Mouse (Mus musculus) spleen, embryonic (tissue): ENCODE results near the gene Marf1.

Experiments used
- CTCF ChIA-PET: fragments of 350-600 bp; sonication (Branson Sonifier 250); formaldehyde crosslinking; loops from one replicate; lab custom pipeline; 2022; lab: Charles Lee

Gene Marf1

DNA sequence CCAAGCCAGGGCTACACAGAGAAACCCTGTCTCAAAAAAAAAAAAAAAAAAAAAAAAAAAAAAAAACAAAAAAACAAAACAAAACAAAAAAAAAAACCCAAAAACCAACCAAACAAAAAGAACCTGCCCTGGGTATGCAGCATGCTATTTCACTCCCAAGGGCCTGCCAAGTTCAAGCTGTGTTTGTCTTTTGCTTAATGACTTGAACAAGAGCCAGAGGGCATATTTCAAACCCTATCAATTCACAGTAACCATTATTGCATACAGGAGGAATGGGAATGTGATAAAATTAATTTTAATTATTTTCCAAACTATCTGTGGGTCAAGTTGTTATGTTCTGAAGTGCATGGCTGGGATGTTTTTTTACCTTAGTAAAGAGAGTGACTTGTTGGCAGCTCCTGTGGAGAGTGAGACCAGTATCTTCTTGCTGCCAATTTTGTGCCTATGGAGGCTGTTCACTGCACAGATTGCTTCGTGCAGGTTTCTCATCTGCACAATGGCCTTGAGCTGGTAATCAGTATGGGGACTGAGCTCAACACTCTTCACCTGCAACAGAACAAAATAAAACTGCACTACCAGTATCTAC lies 25.1 kb downstream of the Marf1 start:
- CTCF ChIA-PET = no interaction called here

DNA sequence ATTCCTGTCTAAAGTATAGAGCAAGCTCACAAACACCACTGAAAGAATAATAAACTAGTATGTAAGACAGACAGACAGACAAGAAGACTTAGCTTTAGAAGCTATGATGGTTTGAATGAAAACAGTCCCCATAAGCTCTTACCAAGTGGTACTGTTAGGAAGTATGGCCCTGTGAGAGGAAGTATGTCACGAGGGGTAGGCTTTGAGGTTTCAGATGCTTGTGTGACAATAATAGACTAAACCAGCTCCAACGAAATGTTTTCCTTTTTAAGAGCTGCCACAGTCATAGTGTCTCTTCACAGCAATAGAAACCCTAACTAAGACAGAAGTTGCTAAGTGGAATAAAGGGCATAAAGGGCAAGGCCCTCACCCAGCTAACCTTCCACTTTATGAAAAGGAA lies 28.1 kb downstream of the Marf1 start:
- CTCF ChIA-PET = no interaction called here

DNA sequence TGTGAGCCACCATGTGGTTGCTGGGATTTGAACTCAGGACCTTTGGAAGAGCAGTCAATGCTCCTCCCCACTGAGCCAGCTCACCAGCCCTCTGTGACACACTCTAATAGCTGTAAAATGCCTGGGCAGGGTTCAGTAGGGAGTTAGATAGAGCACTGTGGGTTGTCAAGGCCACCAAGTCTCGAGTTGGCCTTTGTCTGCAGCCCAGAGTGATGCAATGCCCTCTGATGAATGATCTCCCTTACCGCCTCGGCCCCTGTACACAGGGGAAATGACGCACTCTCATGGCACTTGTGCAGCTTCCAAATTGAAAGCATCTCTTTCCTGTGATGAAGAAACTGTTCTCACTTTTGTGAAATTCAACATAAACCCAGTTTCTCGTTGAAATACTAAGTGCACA lies 31.3 kb downstream of the Marf1 start:
- CTCF ChIA-PET = no interaction called here

DNA sequence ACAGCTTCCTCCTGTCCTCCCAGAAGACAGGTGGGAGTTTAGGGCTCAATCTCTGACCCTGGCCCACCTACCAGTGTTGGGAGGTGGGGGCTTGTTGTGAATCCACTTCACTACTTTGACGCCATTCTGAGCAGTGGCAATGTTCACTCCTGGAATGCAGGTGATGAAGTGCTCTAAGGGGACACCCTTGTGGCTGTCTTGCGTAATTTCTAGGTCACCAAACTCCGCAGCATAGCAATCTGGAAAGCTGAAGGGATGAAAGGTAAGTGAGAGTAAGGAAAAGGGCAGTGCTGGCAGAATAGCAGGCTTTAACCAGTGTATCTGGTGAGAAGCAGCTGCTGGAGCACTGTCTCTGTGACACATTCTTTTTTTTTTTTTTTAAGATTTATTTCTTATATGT lies 31.8 kb downstream of the Marf1 start:
- CTCF ChIA-PET = no interaction called here

DNA sequence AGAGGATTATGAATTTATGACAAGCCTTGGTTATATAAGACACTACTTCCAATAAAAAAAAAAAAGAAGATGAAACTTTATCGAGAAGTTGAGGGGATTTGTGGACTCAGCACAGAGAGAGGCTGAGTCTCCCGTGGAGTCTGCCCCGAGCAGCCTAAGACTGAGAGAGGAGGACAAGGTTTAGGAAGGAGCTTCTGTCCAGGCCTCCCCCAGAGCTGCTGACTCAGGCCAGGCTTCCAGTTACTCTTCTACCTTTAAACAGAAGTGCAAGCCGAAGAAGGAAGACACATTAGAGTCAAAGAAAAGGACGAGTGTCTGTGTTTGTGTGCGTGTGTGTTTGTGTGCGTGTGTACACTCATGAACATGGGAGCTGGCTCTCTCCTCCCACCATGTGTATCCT lies 32.4 kb downstream of the Marf1 start:
- CTCF ChIA-PET = no interaction called here

DNA sequence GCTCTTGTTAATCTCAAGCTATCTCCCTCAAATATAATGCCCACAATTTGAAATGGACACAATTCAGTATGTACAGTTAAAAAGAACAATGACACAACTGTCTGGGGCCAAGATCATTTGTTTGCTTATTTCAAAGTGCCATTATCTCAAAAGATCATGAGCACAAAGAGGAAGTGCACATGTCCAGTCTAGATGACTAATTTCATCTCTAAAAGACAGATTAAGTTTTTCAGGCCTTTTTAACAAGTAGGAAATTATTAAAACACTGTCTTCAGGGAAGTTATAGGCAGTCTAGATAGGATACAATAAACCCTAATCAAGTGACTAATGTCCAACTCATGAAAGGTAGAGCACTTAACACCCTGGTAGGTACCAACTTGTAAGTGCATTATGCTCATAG lies 34.2 kb downstream of the Marf1 start:
- CTCF ChIA-PET = no interaction called here

DNA sequence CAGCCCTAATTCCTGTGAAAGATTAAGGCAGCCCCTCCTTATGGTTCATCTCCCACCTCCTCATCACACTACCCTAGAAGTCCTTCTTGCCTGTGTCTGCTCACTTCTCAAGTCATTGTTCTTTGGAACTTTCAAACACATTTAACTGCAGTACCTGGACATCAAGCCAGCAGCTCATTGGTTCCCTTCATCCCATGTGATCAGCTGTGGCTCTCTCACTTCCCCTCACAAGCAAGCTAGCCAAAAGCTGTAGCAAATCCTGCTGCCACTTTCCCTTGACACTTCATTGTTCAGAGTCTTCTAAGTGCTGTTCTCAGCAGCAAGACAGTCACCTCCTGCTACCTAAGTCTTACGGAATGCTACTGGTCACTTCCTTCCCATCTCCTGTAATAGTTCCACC lies 37.9 kb downstream of the Marf1 start:
- CTCF ChIA-PET = interaction anchor here (0.6 kb wide), 1 partner anchor 56 kb away, joined by 7 read pairs; no protein-coding TSS in a partner anchor

DNA sequence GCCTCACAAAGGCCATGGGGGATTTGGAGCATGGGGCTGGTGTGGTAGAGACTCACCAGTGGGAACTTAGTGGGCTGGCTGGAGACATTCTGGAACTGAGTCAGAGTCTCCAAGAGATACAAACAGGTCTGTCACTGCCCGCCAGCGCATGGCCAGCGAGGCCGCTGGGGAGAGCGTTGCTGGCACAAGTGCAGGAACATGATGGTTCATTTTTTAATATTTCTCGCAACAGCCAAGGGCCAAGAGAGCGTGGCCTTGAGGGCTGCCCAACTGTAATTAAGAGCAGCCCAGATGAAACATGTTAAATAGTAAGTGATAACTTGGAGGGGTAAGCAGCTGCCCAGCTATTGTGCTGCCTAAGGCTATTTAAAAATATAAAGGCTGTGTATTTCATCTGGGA lies 38.4 kb downstream of the Marf1 start:
- CTCF ChIA-PET = no interaction called here

DNA sequence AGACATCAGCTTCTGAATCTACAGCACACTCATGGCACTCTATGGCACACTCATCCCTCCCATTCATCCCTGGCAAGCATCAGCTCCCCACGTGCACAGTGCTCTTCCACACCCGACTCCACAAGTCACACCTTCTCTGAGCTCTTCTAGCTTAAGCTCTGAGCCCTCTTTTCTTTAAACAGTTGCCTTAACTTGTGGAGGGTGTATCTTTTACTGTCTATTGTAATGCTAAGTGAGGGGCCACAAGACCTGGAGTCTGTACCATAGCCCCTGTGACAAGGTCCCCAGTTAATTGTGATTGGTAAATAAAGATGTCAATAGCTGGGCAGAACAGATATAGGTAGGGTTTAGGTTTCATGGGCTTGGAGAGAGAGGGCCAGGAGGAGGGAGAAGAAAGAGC lies 39.2 kb downstream of the Marf1 start:
- CTCF ChIA-PET = no interaction called here

DNA sequence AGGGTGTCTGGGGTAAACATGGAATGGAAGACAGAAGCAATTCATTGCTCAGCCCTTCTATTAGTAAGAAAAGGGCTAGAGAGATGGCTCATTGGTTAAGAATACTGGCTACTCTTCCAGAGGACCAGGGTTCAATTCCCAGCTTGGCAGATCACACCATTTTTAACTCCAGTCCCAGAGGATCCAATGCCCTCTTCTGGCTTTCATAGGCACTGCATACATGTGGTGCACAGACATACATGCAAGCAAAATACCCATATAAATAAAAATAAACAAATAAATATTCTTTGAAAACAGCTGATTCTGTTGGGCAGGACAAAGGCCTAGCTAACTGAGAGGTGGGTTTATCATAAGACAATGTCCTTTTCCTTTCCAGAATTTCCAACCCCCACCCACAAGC lies 40.6 kb downstream of the Marf1 start:
- CTCF ChIA-PET = no interaction called here

DNA sequence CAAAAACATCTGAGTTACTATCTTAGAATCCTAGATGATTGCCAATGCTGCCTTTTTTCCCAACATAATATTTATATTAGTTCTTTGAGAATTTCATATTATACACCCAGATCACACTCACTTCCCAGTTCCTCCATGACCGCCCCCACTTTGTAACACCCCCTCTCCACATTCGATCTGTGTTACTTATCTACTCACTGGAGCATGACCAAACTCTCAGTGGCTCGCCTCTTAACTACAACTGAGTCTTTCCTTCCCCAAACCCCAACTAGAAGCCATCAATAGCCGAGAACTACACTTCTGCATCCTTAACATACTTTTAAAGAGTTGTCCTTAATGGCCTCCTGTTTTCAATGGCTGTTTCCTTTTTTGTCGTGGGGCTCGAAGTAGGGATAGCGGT lies 41.6 kb downstream of the Marf1 start:
- CTCF ChIA-PET = no interaction called here

DNA sequence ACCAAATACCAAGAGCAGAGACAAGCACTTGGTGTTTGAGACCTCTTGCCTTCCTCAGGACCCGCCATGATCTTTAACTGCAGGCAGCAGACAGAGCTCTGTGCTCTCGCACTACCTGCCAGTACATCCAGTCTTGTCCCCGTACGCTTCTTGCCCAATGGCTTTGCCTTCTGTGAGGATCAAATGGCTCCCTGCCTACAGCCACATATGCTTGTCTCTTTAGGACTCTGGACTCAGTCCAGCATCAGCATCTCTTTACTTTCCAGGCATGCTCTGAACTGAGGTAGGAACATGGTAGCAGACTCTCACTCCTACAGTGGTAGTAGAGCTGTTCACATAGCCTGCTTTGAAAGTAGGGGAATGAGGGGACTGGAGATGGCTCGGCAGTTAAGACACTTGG lies 42.2 kb downstream of the Marf1 start:
- CTCF ChIA-PET = interaction anchor here (0.5 kb wide), 1 partner anchor 198 kb away, joined by 3 read pairs; no protein-coding TSS in a partner anchor

DNA sequence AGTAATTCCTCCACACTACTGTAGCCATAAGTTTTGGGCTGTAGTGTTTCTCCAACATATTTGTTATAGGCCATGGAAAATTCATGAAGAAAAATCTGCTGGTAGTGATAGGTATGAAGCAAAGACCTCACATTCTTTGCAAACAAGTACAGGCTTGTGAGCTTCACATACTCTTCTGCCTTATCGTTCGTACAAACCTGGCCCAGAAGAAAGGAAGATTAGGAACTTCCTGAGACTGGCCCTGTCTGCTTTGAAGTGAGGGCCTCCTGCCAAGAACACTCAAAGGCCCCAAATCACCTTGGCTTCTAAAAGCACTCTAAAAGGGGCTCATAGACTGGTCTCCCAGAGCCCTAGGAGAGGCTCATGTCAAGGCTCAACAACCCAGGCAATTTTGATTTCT lies 45.9 kb downstream of the Marf1 start:
- CTCF ChIA-PET = no interaction called here

DNA sequence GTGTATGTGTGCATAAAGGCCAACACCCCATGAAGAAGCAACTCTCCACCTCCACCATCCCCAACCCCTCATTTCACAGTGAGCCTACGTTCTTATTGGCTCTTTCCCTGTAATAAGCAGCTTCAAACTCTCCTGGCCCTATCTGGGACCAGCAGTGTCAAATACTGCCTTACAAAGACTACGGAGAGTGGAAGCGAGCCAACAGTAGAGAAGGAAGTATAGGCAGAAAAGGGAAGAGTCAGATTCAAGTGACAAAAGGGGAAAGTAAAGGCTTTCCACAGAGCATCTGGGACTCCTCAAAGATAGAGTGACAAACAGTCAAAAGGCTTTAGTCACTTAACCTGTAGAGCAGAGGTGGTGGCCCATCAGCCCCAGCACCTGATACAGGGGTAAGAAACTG lies 50.4 kb downstream of the Marf1 start:
- CTCF ChIA-PET = no interaction called here

DNA sequence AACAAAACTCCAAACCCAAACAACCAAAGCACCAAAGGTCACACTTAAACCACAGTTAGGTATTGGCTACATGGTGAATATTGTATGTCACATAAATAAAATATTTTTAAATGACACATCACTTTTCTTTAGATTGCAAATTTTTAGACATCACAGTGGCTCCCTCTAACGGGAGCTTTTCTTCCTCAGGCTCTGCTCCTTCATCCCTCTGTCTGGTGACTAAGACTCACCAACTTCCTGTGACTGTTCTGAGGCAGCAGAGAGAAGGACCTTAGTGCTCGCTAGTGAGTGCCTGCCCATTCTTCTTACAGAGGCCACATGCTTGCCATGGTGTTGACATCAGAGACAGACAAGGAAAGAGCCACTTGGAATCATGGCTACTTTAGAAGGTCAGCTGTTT lies 51.0 kb downstream of the Marf1 start:
- CTCF ChIA-PET = no interaction called here

DNA sequence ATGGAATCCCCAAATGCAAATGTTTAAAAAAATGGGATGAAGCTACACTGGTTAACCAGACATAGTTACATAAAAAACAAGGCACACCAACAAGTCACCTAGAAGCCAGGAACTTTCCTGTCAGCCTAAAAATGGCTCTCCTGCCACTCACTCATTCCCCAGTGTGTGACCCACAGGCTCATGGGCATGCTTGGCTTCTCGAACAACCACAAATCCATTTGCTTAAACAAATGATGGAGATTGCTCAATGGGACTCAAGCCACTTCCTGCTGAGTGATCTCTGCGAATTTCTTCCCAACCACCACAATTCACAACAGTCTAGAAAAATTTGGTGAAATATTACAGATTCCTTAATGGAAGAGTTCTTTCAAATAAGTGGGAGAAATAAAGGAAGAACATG lies 52.2 kb downstream of the Marf1 start:
- CTCF ChIA-PET = no interaction called here

DNA sequence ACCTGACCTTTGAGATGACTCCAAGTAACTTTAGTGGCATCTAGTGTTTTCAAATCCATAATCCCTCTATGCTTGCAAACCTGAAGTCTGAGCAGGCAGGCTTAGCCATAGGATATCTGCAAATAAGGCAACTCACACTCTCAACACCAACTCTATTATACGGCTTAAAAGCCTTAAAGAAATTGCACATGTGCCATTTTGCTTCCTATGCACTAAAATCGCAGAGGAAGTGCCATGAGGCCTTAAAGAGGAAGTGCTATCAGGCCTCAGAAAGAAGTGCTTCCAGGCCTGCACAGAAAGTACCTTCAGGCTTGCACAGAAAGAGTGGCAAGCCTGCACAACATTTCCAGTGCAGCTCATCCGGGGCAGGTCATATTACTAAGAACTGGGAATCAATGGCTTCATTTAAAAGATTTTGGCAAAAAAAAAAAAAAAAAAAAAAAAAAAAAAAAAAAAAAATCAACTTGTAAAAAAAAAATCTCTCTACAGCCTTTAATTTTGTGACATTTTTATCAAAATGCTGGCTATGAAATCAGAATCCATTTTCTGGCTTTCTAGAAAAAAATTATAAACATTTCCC lies 53.4 kb downstream of the Marf1 start:
- CTCF ChIA-PET = no interaction called here

DNA sequence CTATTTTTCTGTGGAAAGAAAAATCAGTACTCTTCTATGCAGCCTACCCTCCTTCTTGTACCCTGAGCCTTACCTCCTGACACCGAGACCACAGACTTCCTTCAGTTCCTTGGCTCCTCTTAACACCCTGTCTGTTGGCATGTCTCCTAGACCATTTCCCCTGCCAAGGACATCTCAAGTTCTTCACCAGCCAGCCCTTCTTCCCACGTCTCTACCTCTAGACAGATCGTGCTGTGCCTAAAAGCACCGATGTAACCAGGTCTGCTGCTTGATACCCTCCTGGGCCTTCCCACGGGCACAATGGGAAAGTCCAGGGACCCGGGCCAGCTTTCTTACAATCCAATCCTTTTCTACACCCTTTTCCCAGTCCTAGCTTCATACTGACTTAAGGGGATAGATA lies 57.3 kb downstream of the Marf1 start:
- CTCF ChIA-PET = no interaction called here

DNA sequence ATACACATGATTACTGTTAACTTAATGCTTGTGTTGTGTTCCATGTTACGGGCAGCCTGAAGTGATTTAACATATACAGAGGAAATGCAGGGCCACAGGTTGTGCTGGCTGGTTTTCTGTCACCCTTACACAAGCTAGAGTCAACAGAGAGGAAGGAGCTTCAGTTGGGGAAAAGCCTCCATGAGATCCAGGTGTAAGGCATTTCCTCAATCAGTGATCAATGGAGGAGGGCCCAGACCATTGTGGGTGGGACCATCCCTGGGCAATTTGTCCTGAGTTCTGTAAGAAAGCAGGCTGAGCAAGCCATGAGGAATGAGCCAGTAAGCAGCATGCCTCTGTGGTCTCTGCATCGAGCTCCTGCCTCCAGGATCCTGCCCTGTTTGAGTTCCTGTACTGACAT lies 71.4 kb downstream of the Marf1 start:
- CTCF ChIA-PET = no interaction called here

DNA sequence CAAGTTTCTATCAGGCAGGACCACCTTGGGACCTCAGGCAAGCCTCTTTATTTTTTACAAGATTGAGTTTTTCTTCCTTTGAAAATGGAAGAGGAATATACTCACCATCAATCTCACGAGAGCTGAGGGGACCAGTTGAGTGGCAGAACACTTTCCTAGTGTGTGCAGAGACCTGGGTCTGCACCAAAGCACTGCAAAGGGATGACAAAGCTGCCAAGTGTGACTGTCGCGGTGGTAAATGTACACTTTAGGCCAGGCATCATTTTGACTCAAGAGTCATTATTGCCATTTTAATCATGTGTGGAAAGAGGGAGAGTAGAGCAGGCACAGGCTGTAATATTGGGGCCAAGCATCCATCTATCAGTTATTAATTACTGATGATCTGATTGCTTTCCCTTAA lies 73.9 kb downstream of the Marf1 start:
- CTCF ChIA-PET = no interaction called here

DNA sequence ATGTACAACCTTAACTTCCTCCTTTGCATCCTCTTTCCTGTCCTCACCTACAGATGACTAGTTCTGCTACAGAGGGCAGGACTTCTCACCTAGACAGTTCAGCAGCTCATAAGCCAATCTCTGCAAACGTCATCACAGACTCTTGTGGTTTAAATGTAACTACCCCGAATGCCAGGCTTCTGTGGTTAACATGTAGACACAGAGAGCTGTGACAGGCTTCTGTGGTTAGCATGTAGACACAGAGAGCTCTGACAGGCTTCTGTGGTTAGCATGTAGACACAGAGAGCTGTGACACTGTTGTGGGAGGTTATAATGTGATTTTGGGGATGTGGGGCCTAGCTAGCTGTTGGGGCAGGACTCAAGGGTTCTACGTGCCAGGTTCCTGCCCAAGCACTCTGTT lies 74.9 kb downstream of the Marf1 start:
- CTCF ChIA-PET = no interaction called here

DNA sequence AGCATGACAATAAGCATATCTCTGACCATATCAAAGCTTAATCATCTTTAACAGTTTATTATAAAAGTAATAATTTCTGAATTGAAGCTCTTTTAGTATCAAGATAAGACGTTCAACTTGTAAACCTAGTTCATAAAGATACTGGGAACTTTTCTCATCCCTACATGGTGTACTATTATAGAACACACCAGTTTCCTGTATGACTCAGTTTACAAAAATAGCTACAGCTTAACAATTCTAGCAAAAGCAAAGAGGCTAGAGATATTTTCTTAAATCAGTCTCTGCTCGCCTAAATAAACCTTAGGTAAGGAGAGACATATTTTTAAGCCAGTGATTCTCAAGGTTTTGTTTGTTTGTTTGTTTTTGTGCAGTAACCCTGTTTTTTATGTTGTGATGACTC lies 80.2 kb downstream of the Marf1 start:
- CTCF ChIA-PET = interaction anchor here (0.6 kb wide), 2 partner anchors 10 to 503 kb away, joined by 3 to 11 read pairs; no protein-coding TSS in a partner anchor

DNA sequence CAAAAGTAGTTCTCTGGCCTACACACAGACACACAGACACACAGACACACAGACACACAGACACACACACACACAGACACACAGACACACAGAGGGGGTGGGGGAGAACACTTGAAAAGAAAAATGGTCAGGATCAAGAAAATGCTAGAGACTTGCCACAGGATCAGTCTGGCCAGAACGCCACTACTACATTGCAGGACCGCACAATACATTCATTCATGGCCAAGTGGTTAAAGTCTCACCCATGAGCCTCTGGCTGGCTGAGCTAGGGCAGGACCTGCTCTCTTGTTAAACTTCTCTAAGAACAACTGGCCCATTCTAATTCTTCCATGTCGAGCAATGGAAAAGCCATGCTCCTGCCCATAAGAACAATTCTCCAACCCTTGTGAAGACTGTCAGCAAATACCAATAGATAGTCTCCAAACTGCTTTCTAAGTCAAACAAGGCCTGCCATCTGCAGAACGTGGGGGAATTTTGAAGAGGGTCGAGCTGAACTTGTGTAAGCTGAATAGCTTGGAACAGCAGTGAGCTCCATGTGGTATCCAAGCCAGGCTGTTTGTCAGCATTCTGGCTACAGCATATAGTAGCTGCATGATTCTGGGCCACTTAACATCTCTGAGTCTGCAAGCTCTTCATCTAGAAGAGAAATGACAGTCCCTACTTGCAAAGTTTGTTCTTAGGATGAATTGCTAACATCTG lies 92.5 kb downstream of the Marf1 start:
- CTCF ChIA-PET = no interaction called here
